Mouse (Mus musculus) adrenal gland (tissue): ENCODE measurements around the gene Rpf2.

ENCODE experiments used
- intact Hi-C: fragments of 180-260 bp; cut with DNase I; formaldehyde crosslinking; loops from one replicate; pipeline ENCODE4 v1.15.1; 2025
- long read RNA-seq, 2 experiments: library from polyadenylated mRNA; unstranded; transcript quantifications; one replicate each; pipeline ENCODE4 v2.0.0; 2020; ENCODE audit warnings: borderline replicate concordance in 1 of 2; ENCODE audit not compliant: insufficient replicate concordance in 1 of 2

Rpf2 gene
- long read RNA-seq, experiment 1, transcript Rpf2-206 (10 exons, 1,296 nt): major isoform, 25 of 26 reads
- long read RNA-seq, experiment 1, partial matches to known transcripts: 0 of 26 reads
- long read RNA-seq, experiment 1, other reads (novel, unspliced or antisense): 0 of 26 reads
- long read RNA-seq, experiment 2, transcript Rpf2-206 (10 exons, 1,296 nt): major isoform, 34 of 38 reads
- long read RNA-seq, experiment 2, partial matches to known transcripts: 1 of 38 reads
- long read RNA-seq, experiment 2, other reads (novel, unspliced or antisense): 3 of 38 reads

DNA sequence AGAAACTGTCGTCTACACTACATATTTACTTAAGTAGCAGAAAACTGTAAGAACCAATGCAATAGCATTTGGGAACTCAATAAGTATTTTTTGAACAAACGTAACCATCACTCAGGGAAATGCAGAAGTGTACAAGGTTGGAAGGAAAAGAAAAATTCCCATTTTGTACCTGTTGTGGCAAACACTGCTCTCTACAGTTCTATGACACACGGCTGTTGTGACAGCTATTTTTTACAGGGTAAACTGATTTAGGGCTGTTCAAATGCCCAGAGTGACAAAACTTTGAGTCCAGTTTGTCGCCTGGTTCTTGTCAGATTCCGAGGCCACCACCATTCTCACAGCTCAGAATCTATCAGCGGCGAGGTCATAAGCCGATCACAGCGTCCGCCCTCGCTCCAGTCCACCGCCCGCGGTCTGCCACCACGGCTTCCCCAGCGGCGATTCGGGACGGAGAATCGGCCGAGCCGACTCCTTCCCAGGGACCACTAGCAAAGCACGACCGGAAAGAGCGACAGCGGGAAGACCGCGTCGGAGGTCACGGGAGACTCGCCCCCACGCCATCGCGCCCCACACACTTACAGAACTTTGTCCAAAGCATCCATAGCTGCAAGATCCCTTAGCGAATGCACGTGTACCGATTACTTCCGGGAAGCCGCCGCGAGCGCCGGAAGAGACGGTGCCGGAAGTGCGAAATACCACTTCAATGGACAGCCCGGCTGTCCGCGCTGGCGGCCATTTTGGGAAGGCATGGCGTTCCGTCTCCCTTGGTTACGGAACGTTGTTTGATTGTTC is at the start of gene Rpf2:
Gene Rpf2, minus strand, starts transcription at position 663 of the 792 bp plus-strand sequence.
- intact Hi-C loops: no loop called here

DNA sequence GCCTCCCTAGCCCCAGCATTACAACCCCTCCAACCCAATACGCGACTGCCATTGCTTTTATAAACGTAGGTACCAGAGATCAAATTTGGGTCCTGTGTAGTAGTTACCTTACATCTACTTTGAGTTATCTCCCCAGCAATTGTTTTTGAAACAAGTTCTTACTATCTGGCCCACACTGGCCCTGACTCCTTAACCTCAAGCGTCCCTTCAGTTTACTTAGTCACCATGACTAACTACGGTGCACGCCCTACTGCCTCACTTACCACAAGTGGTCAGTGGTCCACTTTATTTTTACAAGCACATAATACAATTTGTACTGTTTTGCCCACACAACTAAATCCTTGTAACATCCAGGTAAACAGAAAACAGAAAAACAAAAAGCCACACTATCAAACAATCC is 45.8 kb upstream of the Rpf2 start:
- intact Hi-C loops: no loop called here

DNA sequence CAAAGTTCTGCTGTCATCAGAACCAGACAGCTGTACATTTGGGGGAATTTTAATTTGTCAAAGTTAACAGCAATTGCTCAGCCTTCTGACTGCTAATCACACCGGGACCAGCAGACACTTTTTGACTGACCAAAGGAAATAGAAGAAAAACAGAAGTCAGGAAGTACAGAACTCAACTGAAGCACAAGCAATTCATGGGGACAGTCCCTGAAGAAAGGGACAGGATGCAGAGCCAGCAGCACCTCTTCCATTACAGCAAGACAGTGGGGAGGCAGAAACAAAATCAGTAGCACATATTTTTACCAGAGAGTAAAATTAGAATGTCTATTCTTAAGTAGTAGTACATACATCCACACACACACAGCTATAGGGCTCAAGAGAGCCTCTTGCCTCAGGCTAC is 39.9 kb upstream of the Rpf2 start:
- intact Hi-C loops: no loop called here

- intact Hi-C loops: no loop called here
Measured at GRCm38 (mm10) chr10:40285571-40285970, 38.7 kb upstream of the Rpf2 start.

- intact Hi-C loops: no loop called here
Measured at GRCm38 (mm10) chr10:40284997-40285396, 38.2 kb upstream of the Rpf2 start.

GRCm38 (mm10) chr10:40284179-40284831 is 37.5 kb upstream of the Rpf2 start:
- intact Hi-C loops: no loop called here

- intact Hi-C loops: no loop called here
Measured at GRCm38 (mm10) chr10:40283636-40284035, 36.8 kb upstream of the Rpf2 start.

DNA sequence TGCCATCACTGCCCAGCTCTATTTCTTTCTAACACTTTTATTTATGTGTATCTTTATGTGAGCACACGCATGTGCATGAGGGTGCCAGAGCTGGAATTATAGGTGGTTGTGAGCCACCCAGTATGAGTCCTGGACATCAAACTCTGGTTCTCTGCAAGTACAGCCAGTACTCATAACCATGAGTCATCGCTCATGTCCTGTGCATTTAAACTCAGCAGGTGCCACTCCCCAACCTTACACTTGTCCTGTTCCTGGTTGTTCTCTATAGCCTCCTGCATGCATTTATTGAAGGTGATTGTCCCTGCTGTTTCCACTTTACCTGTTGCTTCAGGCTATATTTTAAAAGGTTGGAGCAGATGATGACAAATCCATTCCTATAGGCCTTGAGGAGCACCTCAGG is 34.7 kb upstream of the Rpf2 start:
- intact Hi-C loops: no loop called here

DNA sequence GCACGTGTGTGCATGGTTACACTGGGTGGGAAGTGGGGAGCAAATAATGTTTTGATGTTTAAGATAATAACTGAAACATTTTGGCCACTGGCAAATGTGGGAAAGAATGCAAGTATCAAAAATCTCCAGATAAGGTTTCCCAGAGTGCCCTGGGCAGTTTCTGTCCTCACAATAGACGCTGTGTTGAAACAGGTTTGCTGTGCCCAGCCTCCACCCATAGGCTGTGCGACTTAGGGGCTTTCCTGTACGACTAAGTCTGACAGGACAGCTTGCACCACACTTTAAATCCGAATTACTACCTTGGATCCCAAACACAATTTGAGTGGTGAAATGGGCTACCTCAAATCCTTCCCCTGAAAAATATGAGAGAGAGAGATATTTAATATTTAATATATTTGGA is 31.5 kb upstream of the Rpf2 start:
- intact Hi-C loops: no loop called here

GRCm38 (mm10) chr10:40275991-40276390 is 29.2 kb upstream of the Rpf2 start:
- intact Hi-C loops: no loop called here

DNA sequence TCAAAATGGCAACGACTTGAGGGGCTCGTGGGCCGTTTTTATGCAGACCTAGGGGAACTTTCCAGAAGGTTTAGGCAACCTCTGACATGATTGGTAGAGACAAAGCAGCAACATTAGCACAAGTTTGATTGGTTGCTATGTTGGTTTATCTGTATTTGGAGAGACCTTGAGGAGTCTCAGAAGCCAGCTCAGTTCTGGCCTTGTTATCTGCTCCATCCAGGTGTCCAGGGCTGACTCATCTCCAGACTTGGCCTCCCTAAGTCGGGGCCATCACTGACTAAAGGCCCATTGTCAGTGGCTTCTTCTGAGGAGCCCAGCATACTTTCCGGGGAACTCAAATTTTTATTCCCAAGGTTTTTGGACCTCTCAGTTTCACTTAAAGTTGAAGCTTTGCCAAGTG is 27.1 kb upstream of the Rpf2 start:
- intact Hi-C loops: no loop called here

- intact Hi-C loops: no loop called here
Measured at GRCm38 (mm10) chr10:40271216-40271615, 24.4 kb upstream of the Rpf2 start.

- intact Hi-C loops: loop anchor here (10.0 kb wide), 1 partner anchor 80 kb away; no protein-coding TSS in a partner anchor
Measured at GRCm38 (mm10) chr10:40264920-40265319, 18.1 kb upstream of the Rpf2 start.

GRCm38 (mm10) chr10:40263691-40264090 is 16.9 kb upstream of the Rpf2 start:
- intact Hi-C loops: loop anchor here (10.0 kb wide), 1 partner anchor 81 kb away; no protein-coding TSS in a partner anchor

GRCm38 (mm10) chr10:40262200-40262599 is 15.4 kb upstream of the Rpf2 start:
- intact Hi-C loops: loop anchor here (10.0 kb wide), 1 partner anchor 83 kb away; no protein-coding TSS in a partner anchor

DNA sequence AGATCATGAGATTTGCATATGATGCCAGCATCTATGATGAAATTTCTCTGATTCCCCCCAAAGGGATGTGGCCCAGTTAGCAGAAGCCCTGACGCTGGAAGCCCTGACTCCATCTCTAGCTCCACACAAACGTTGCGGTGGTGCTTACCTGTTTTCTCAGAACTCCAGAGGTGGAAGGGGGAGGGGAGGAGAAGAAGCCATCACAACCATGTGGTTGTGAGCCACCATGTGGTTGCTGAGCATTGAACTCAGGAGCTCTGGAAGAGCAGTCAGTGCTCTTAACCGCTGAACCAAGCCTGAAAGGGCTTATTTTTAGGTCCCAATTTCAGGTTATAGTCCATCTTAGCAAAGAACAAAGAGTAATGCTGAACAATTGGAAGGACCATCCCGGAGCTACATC is 13.5 kb upstream of the Rpf2 start:
- intact Hi-C loops: loop anchor here (10.0 kb wide), 1 partner anchor 84 kb away; no protein-coding TSS in a partner anchor

GRCm38 (mm10) chr10:40259542-40259941 is 12.7 kb upstream of the Rpf2 start:
- intact Hi-C loops: loop anchor here (2.0 to 5.0 kb wide), 2 partner anchors 43 to 265 kb away; partner anchors contain the start of gene Amd1

- intact Hi-C loops: loop anchor here (2.0 to 5.0 kb wide), 2 partner anchors 43 to 266 kb away; partner anchors contain the start of gene Amd1
Measured at GRCm38 (mm10) chr10:40258976-40259375, 12.1 kb upstream of the Rpf2 start.

DNA sequence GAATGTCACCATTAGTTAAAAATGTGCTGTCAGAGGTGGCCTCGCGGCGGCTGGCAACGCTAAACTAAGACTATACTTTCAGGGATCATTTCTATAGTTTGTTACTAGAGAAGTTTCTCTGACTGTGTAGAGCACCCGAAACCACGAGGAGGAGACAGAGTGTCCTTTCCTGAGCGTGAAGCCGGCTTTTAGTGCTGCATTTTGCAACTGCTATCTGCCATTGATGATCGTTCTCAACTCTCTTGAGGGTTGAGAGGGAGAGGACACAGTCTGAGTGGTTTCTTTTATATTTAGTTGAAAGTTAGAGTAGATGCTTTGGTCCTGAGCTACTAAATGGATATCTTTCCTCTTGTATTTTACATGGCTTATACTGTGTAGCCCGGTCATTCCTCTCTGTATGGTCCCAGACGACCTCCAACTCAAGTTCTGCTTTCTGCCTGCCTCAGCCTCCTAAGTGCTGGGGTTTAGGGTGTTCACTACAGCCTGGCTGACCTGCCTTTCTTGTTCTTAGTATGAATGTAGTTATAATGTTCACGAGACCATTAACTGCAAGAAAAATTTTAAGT is 11.6 kb upstream of the Rpf2 start:
- intact Hi-C loops: loop anchor here (2.0 to 5.0 kb wide), 2 partner anchors 44 to 266 kb away; partner anchors contain the start of gene Amd1

- intact Hi-C loops: loop anchor here (2.0 to 5.0 kb wide), 2 partner anchors 45 to 267 kb away; partner anchors contain the start of gene Amd1
Measured at GRCm38 (mm10) chr10:40257414-40258255, 10.8 kb upstream of the Rpf2 start, which contains the start of gene Gtf3c6. TSS of gene Gtf3c6 (minus strand) at chr10:40258108.
